Mouse (Mus musculus): Measurements from ENCODE around the gene Smco1.

Smco1 gene

DNA sequence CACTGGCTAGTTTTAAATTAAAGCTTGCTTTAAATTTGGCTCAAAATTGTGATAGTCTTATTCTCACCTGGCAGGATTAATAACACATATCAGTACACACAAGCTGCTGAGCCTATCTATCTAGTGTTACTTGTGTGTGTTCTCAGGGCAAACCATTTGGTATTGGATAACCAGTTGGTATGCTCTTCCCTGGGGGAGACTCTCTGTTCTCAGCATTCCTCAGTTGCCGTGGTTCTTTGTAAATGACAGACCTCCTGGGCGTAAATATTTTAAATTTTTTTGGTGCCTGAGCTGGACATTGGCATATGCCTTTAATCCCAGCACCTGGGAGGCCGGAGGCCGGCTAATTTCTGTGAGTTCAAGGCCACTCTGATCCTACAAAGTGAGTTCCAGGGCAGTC, 41.6 kb downstream of the Smco1 start:
- no peak for DNase-seq

DNA sequence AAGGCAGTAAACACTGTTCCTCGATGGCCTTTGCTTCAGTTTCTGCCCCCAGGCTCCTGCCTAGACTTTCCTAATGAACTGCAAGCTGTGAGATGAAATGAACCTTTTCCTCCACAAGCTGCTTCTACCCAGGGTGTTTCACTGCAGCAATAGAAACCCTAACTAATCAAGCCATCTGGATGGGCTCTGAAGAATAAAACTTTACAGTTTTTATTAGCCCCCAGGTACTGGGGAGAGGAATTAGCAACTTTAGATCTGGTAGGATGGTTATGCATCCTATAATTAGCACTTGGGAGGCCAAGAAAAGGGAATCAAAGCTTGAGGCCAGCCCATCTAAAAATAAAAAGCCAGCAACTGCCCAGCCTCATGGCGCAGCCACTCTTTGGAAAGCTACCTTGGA, 45.3 kb downstream of the Smco1 start:
- DNase-seq, result no peak

DNA sequence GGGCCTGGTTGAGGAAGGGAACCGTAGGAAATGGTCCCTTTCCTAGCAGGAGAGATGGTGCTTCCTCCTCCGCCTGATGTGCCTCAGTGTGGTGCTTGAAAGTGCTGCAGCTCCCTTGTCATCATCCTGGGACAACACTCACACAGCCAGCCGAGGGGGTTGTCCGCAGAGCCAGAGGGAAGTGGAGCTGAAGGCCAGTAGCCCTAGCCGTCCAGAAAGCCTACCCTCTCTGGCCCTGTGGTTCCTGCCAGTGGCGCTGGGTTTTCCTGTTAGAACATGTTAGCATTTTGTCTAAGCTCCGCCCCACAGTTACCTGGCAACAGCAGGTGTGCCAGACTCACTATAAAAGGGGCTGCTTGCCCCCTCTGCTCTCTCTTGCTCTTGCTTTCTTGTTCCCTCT, 52.7 kb downstream of the Smco1 start:
- no peak for DNase-seq

Measured in lung, postnatal 14 days (tissue).